Mouse (Mus musculus) CH12.LX (cell line): ENCODE measurements around the gene Rplp2. TPM values are rescaled to one million over a fixed set of nuclear protein-coding genes. Genes with fewer than 3 reads are reported as not detected.
A peak's percentile ranks its signal among the peaks of the same experiment; 100 is the strongest.

ENCODE experiments used
- DNase-seq: peaks from one replicate; pipeline ENCODE4 v3.0.0-alpha.2; 2013; ENCODE audit errors: extremely low read depth
- H3K27ac ChIP-seq: 2 replicates; pipeline ENCODE4 v1.5.1; 2012; ENCODE audit warnings: low read depth, mild to moderate bottlenecking, control low read depth, moderate library complexity; ENCODE audit not compliant: insufficient read depth
- H3K27me3 ChIP-seq: replicated peaks from 2 replicates; pipeline ENCODE3; 2012; ENCODE audit warnings: inconsistent platforms
- H3K36me3 ChIP-seq, 2 experiments: replicated peaks in 1 of 2; 2 replicates each; pipeline versions ENCODE3 to v1.6.1; 2012; ENCODE audit warnings: inconsistent platforms in 1 of 2, low read length in 1 of 2, mild to moderate bottlenecking in 1 of 2, mixed read lengths in 1 of 2, moderate library complexity in 1 of 2; ENCODE audit not compliant: control insufficient read depth in 1 of 2, insufficient read depth in 1 of 2
- H3K4me1 ChIP-seq, 2 experiments: 2 replicates each; pipeline ENCODE4 v1.6.1; 2012; ENCODE audit warnings: inconsistent platforms in 1 of 2, moderate library complexity in 1 of 2; ENCODE audit not compliant: insufficient read depth in 2 of 2, control insufficient read depth in 1 of 2
- H3K4me2 ChIP-seq: 2 replicates; pipeline ENCODE4 v1.6.1; 2012; ENCODE audit warnings: low read depth, mild to moderate bottlenecking, control low read depth; ENCODE audit not compliant: poor library complexity, insufficient read depth, severe bottlenecking
- H3K4me3 ChIP-seq, 3 experiments: fragments of 150-350 bp in 1 of 3; sonication (generic) in 1 of 3; replicated peaks in 1 of 3; 2 replicates each; pipeline versions ENCODE3 to v1.5.1; 2011 to 2012; ENCODE audit warnings: low read depth in 2 of 3, low read length in 2 of 3, mild to moderate bottlenecking in 2 of 3, moderate library complexity in 2 of 3, control low read depth in 1 of 3, improper control_type of control experiment in 1 of 3, inconsistent platforms in 1 of 3, mixed read lengths in 1 of 3; ENCODE audit not compliant: poor library complexity in 1 of 3
- H3K79me2 ChIP-seq: replicated peaks from 2 replicates; pipeline ENCODE4 v1.6.1; 2012; ENCODE audit warnings: mild to moderate bottlenecking, moderate library complexity; ENCODE audit not compliant: control insufficient read depth, poor library complexity, insufficient read depth, severe bottlenecking; ENCODE audit errors: extremely low read depth
- H3K9ac ChIP-seq: 2 replicates; pipeline ENCODE4 v1.6.1; 2012; ENCODE audit warnings: low read depth, mild to moderate bottlenecking, control low read depth, moderate library complexity; ENCODE audit not compliant: insufficient read depth
- H3K9me3 ChIP-seq: replicated peaks from 2 replicates; pipeline ENCODE3; 2012; ENCODE audit warnings: low read length, inconsistent platforms, mixed read lengths
- BHLHE40 ChIP-seq: IDR thresholded peaks from 2 replicates; pipeline ENCODE4 v1.6.1; 2011; ENCODE audit warnings: mild to moderate bottlenecking, low read depth, low read length, improper control_type of control experiment
- CHD1 ChIP-seq: IDR thresholded peaks from 2 replicates; pipeline ENCODE4 v1.6.1; 2012; ENCODE audit warnings: low read depth, low read length, improper control_type of control experiment, inconsistent platforms
- CTCF ChIP-seq, 2 experiments: IDR thresholded peaks in 1 of 2; conservative IDR thresholded peaks in 1 of 2; 2 replicates each; pipeline ENCODE4 v1.5.1; 2011 to 2012; ENCODE audit warnings: low read depth in 2 of 2, low read length in 2 of 2, improper control_type of control experiment in 1 of 2, inconsistent platforms in 1 of 2, mild to moderate bottlenecking in 1 of 2, moderate library complexity in 1 of 2
- E2F4 ChIP-seq: IDR thresholded peaks from 2 replicates; pipeline ENCODE4 v1.6.1; 2011; ENCODE audit warnings: low read depth, low read length, improper control_type of control experiment; ENCODE audit not compliant: insufficient replicate concordance
- EP300 ChIP-seq: IDR thresholded peaks from 2 replicates; pipeline ENCODE4 v1.6.1; 2011; ENCODE audit warnings: low read length, improper control_type of control experiment
- HCFC1 ChIP-seq: IDR thresholded peaks from 2 replicates; pipeline ENCODE4 v1.6.1; 2012; ENCODE audit warnings: low read depth, mild to moderate bottlenecking, inconsistent platforms, low read length, improper control_type of control experiment
- IRF4 ChIP-seq: IDR thresholded peaks from 2 replicates; pipeline ENCODE4 v1.6.1; 2014; ENCODE audit warnings: low read depth, mild to moderate bottlenecking, inconsistent platforms, low read length, improper control_type of control experiment
- JUN ChIP-seq: IDR thresholded peaks from 2 replicates; pipeline ENCODE4 v1.6.1; 2011; ENCODE audit warnings: low read depth, mild to moderate bottlenecking, low read length, improper control_type of control experiment, moderate library complexity; ENCODE audit not compliant: insufficient read depth
- KAT2A ChIP-seq: IDR thresholded peaks from 2 replicates; pipeline ENCODE4 v1.6.1; 2012; ENCODE audit warnings: low read length, improper control_type of control experiment, inconsistent platforms; ENCODE audit not compliant: insufficient replicate concordance
- MAFK ChIP-seq: IDR thresholded peaks from 2 replicates; pipeline ENCODE4 v1.6.1; 2011; ENCODE audit warnings: low read length, improper control_type of control experiment; ENCODE audit not compliant: insufficient replicate concordance
- MAZ ChIP-seq: IDR thresholded peaks from 2 replicates; pipeline ENCODE4 v1.6.1; 2012; ENCODE audit warnings: low read depth, mild to moderate bottlenecking, inconsistent platforms, low read length, improper control_type of control experiment, moderate library complexity
- MEF2A ChIP-seq: IDR thresholded peaks from 2 replicates; pipeline ENCODE4 v1.6.1; 2014; ENCODE audit warnings: low read depth, mild to moderate bottlenecking, inconsistent platforms, low read length, improper control_type of control experiment, borderline replicate concordance
- NELFE ChIP-seq: IDR thresholded peaks from 2 replicates; pipeline ENCODE4 v1.6.1; 2011; ENCODE audit warnings: low read depth, low read length, improper control_type of control experiment
- POLR2A ChIP-seq: IDR thresholded peaks from 2 replicates; pipeline ENCODE4 v1.6.1; 2011; ENCODE audit warnings: low read depth, mild to moderate bottlenecking, improper control_type of control experiment, low read length
- POLR2AphosphoS2 ChIP-seq: IDR thresholded peaks from 2 replicates; pipeline ENCODE4 v1.6.1; 2011; ENCODE audit warnings: low read depth, low read length, improper control_type of control experiment
- SIN3A ChIP-seq: IDR thresholded peaks from 2 replicates; pipeline ENCODE4 v1.6.1; 2012; ENCODE audit warnings: low read length, improper control_type of control experiment, inconsistent platforms
- SMC3 ChIP-seq: IDR thresholded peaks from 2 replicates; pipeline ENCODE4 v1.6.1; 2011; ENCODE audit warnings: low read depth, low read length, improper control_type of control experiment
- TCF12 ChIP-seq: IDR thresholded peaks from 2 replicates; pipeline ENCODE4 v1.6.1; 2014; ENCODE audit warnings: low read depth, mild to moderate bottlenecking, inconsistent platforms, low read length, improper control_type of control experiment
- USF2 ChIP-seq: conservative IDR thresholded peaks from 2 replicates; pipeline ENCODE4 v1.6.1; 2011; ENCODE audit warnings: low read depth, low read length, improper control_type of control experiment
- ZC3H11A ChIP-seq: IDR thresholded peaks from 2 replicates; pipeline ENCODE4 v1.6.1; 2012; ENCODE audit warnings: low read depth, mild to moderate bottlenecking, inconsistent platforms, low read length, improper control_type of control experiment
- ZMIZ1 ChIP-seq: IDR thresholded peaks from 2 replicates; pipeline ENCODE4 v1.6.1; 2012; ENCODE audit warnings: low read depth, mild to moderate bottlenecking, inconsistent platforms, low read length, improper control_type of control experiment
- dilution Hi-C: fragments of 300-500 bp; cut with MboI; formaldehyde crosslinking; loops from 2 replicates; pipeline ENCODE4 v1.14.3; 2020; ENCODE audit warnings: low sequenced_read_pairs; ENCODE audit not compliant: extremely low pct_unique_long_range_greater_than_20kb, extremely low pct_ligation_motif_present
- in situ Hi-C: fragments of 300-500 bp; cut with MboI; formaldehyde crosslinking; loops from 3 replicates; pipeline ENCODE4 v1.14.3; 2019; ENCODE audit warnings: low sequenced_read_pairs, low pct_ligation_motif_present, low pct_unique_long_range_greater_than_20kb, mixed read lengths
- polyA plus RNA-seq: library from polyadenylated mRNA; unstranded; fragments of >175 nt; gene quantifications from 2 replicates; pipeline ENCODE4 v1.2.1, GENCODE M21; 2012; ENCODE audit warnings: low read depth; ENCODE audit not compliant: insufficient read length
- total RNA-seq, 2 experiments: library from RNA; depleted of rRNA; stranded (reverse); fragments of 300-350 nt in 1 of 2; fragments of >200 nt in 1 of 2; gene quantifications; 2 replicates each; pipeline ENCODE4 v1.2.3; 2012 to 2014

Rplp2 gene
- total and polyA plus RNA-seq, 3 experiments: 791 to 3,416 (median 2,025) TPM

GRCm38 (mm10) chr7:141491151-141491550 is 44.0 kb downstream of the Rplp2 start:
- Histone ChIP-seq H3K79me2 (no peaks in the 10 kb centered on the region), H3K36me3 (peaks cover 28 to 73% of the 10 kb centered on the region in 2 experiments), H3K27me3 (no peaks in the 10 kb centered on the region)
- TF ChIP-seq MAZ: no peak
- TF ChIP-seq ZC3H11A: no peak
- TF ChIP-seq SIN3A: no peak
- TF ChIP-seq USF2: no peak
- TF ChIP-seq TCF12: no peak
- TF ChIP-seq BHLHE40: no peak
- TF ChIP-seq CTCF (conservative IDR thresholded peaks at IDR 0.05 in 1 of 2, IDR thresholded peaks at IDR 0.05 in 1 of 2; ENCODE audit: low read depth in 2 of 2, low read length in 2 of 2): peak; percentile 29 to 60; a peak in 3 of 4 replicates
- no peak for TF ChIP-seq EP300
- peak; percentile 45 for TF ChIP-seq SMC3
- TF ChIP-seq, all 38 proteins: peak for 2
- no peak overlapping the region for H3K4me3 ChIP-seq
- H3K9me3 ChIP-seq: no peaks in the 10 kb centered on the region
- no peak overlapping the region for H3K4me2 ChIP-seq
- peak; percentile 38 for DNase-seq
- H3K27ac ChIP-seq: no peak overlapping the region
- H3K4me1 ChIP-seq: peaks cover 12 to 19% of the 10 kb centered on the region in 2 experiments
- no peak overlapping the region for H3K9ac ChIP-seq
- in situ Hi-C loops (no loop called here), dilution Hi-C loops (no loop called here)

- dilution Hi-C loops: no loop called here
- H3K4me1 ChIP-seq: peaks cover 2 to 5% of the 10 kb centered on the region in 2 experiments; a peak in 3 of 4 replicates
- in situ Hi-C loops: no loop called here
- H3K79me2 ChIP-seq: no peaks in the 10 kb centered on the region
- H3K9me3 ChIP-seq: no peaks in the 10 kb centered on the region
- no peak overlapping the region for H3K27ac ChIP-seq
- no peak overlapping the region for H3K9ac ChIP-seq
- TF ChIP-seq KAT2A (no peak), IRF4 (no peak), CHD1 (no peak), BHLHE40 (no peak), MEF2A (no peak), E2F4 (no peak), JUN (no peak)
- H3K36me3 ChIP-seq: peaks cover 36 to 80% of the 10 kb centered on the region in 2 experiments
- no peak for DNase-seq
- no peak overlapping the region for H3K4me3 ChIP-seq
- no peak overlapping the region for H3K4me2 ChIP-seq
- no peaks in the 10 kb centered on the region for H3K27me3 ChIP-seq
Measured at GRCm38 (mm10) chr7:141492738-141493137, 45.6 kb downstream of the Rplp2 start.

GRCm38 (mm10) chr7:141493729-141494128 is 46.6 kb downstream of the Rplp2 start:
- no peak overlapping the region for H3K9ac ChIP-seq
- TF ChIP-seq ZC3H11A: no peak
- TF ChIP-seq MAFK: no peak
- TF ChIP-seq POLR2AphosphoS2: no peak
- TF ChIP-seq ZMIZ1: no peak
- TF ChIP-seq POLR2A: no peak
- no peak for TF ChIP-seq HCFC1
- TF ChIP-seq NELFE: no peak
- TF ChIP-seq CTCF (conservative IDR thresholded peaks at IDR 0.05 in 1 of 2, IDR thresholded peaks at IDR 0.05 in 1 of 2; ENCODE audit: low read depth in 2 of 2, low read length in 2 of 2): no peak
- TF ChIP-seq, all 38 proteins: peak for 0
- H3K4me3 ChIP-seq: no peak overlapping the region
- H3K27ac ChIP-seq: no peak overlapping the region
- H3K36me3 ChIP-seq: peaks cover 39 to 88% of the 10 kb centered on the region in 2 experiments
- no peak overlapping the region for H3K4me2 ChIP-seq
- no peaks in the 10 kb centered on the region for H3K4me1 ChIP-seq
- DNase-seq: no peak
- H3K9me3 ChIP-seq: no peaks in the 10 kb centered on the region
- dilution Hi-C loops (no loop called here), in situ Hi-C loops (no loop called here)
- no peaks in the 10 kb centered on the region for H3K27me3 ChIP-seq
- no peaks in the 10 kb centered on the region for H3K79me2 ChIP-seq
